Mouse (Mus musculus) hindbrain, embryonic 15.5 days (tissue): ENCODE measurements around the gene Mis12. TPM values are rescaled to one million over a fixed set of nuclear protein-coding genes. Genes with fewer than 3 reads are reported as not detected.

Experiments used
- ATAC-seq: fragments of 200-750 bp; cut with Nextera tagmentation; 2 replicates; pipeline ENCODE4 v1.8.0; 2017; ENCODE audit warnings: low read depth, moderate number of reproducible peaks, moderate TSS enrichment; ENCODE audit not compliant: low FRiP score
- H3K27ac ChIP-seq: fragments of 300-500 bp; sonication (generic); replicated peaks from 2 replicates; pipeline ENCODE4 v1.5.1; 2015; ENCODE audit warnings: mild to moderate bottlenecking, inconsistent platforms
- H3K27me3 ChIP-seq: fragments of 300-500 bp; sonication (generic); 2 replicates; pipeline ENCODE4 v1.6.1; 2015; ENCODE audit warnings: control low read depth, inconsistent platforms
- H3K36me3 ChIP-seq: fragments of 300-500 bp; sonication (generic); 2 replicates; pipeline ENCODE4 v1.6.1; 2015; ENCODE audit warnings: control low read depth, inconsistent platforms
- H3K4me1 ChIP-seq: fragments of 300-500 bp; sonication (generic); replicated peaks from 2 replicates; pipeline ENCODE4 v1.6.1; 2015; ENCODE audit warnings: control low read depth, inconsistent platforms
- H3K4me2 ChIP-seq: fragments of 300-500 bp; sonication (generic); 2 replicates; pipeline ENCODE4 v1.6.1; 2015; ENCODE audit warnings: moderate library complexity, mild to moderate bottlenecking, inconsistent platforms
- H3K4me3 ChIP-seq: fragments of 300-500 bp; sonication (generic); 2 replicates; pipeline ENCODE4 v1.5.1; 2015; ENCODE audit warnings: mild to moderate bottlenecking, inconsistent platforms
- H3K9ac ChIP-seq: fragments of 300-500 bp; sonication (generic); 2 replicates; pipeline ENCODE4 v1.6.1; 2015; ENCODE audit warnings: inconsistent platforms
- H3K9me3 ChIP-seq: fragments of 300-500 bp; sonication (generic); 2 replicates; pipeline ENCODE4 v1.6.1; 2016; ENCODE audit warnings: control low read depth, inconsistent platforms
- WGBS: fragments of 180-500 bp; shearing (Covaris S2); methylation state at CpG from one replicate; pipeline ENCODE4 v1.1.7; 2015; 5-methylcytosine and 5-hydroxymethylcytosine counted together
- polyA plus RNA-seq: library from polyadenylated mRNA; unstranded; fragments of >200 nt; fragmentation: Nextera tagmentation; extraction: Ambion mirVana; gene quantifications from 2 replicates; pipeline ENCODE4 v1.2.1, GENCODE M21; 2015

The Mis12 gene
- polyA plus RNA-seq, 1 experiment from 2014 or later: 36.2 TPM

DNA sequence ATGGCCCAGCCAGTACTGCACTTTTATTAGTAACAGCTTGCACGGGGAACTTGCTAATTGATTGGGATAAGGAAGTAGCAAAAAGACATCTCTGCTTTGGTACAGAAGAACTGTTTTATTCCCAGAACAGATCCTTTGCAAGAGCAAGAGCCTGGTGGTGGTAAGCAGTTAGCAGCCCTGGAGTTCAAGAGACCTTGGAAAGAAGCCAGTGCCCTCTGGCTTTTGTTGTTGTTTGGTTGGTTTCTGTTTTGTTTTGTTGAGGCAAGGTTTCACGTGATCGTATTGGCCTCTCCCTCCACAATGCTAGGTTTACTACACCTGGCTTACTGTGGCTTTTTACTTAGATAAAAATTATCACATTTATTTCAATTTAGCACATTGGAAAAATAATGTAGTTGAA, 8.9 kb downstream of the Mis12 start:
- Histone ChIP-seq H3K27me3 (no peaks in the 10 kb centered on the region), H3K4me3 (no peak overlapping the region), H3K27ac (no peak overlapping the region), H3K9me3 (no peaks in the 10 kb centered on the region), H3K9ac (no peak overlapping the region), H3K4me2 (no peak overlapping the region), H3K4me1 (peaks cover 20% of the 10 kb centered on the region), H3K36me3 (peaks cover 27% of the 10 kb centered on the region)
- ATAC-seq: no peak
- WGBS: 73% methylated on average over 3 of the region's 3 CpGs

GRCm38 (mm10) chr11:71029403-71030118, 10.2 kb downstream of the Mis12 start:
- Histone ChIP-seq H3K9ac (no peak overlapping the region), H3K36me3 (peaks cover 27% of the 10 kb centered on the region), H3K4me2 (no peak overlapping the region), H3K4me1 (peaks cover 30% of the 10 kb centered on the region), H3K27me3 (no peaks in the 10 kb centered on the region), H3K27ac (no peak overlapping the region), H3K4me3 (no peak overlapping the region), H3K9me3 (no peaks in the 10 kb centered on the region)
- ATAC-seq: no peak
- 72% methylated on average over 3 of the region's 3 CpGs for WGBS

GRCm38 (mm10) chr11:71032070-71032469, 12.7 kb downstream of the Mis12 start:
- H3K36me3 ChIP-seq: peaks cover 4% of the 10 kb centered on the region
- peaks cover 30% of the 10 kb centered on the region for H3K4me1 ChIP-seq
- peak overlapping the region; percentile 80 for H3K4me2 ChIP-seq
- WGBS: 46% methylated on average over 7 of the region's 7 CpGs
- H3K9me3 ChIP-seq: no peaks in the 10 kb centered on the region
- H3K27me3 ChIP-seq: no peaks in the 10 kb centered on the region
- H3K9ac ChIP-seq: peak overlapping the region; percentile 73
- H3K27ac ChIP-seq: peak overlapping the region; percentile 96
- peak overlapping the region; percentile 51 for H3K4me3 ChIP-seq
- no peak for ATAC-seq

GRCm38 (mm10) chr11:71032491-71033162, 13.2 kb downstream of the Mis12 start:
- Histone ChIP-seq H3K27ac (peak overlapping the region; percentile 96), H3K27me3 (no peaks in the 10 kb centered on the region), H3K4me3 (peak overlapping the region; percentile 51), H3K36me3 (no peaks in the 10 kb centered on the region; the same call in 1 of the 2 replicates), H3K9me3 (no peaks in the 10 kb centered on the region), H3K9ac (peak overlapping the region; percentile 73), H3K4me1 (peaks cover 30% of the 10 kb centered on the region), H3K4me2 (peak overlapping the region; percentile 80)
- peak; percentile 12 for ATAC-seq
- WGBS: 3% methylated on average over 26 of the region's 26 CpGs

DNA sequence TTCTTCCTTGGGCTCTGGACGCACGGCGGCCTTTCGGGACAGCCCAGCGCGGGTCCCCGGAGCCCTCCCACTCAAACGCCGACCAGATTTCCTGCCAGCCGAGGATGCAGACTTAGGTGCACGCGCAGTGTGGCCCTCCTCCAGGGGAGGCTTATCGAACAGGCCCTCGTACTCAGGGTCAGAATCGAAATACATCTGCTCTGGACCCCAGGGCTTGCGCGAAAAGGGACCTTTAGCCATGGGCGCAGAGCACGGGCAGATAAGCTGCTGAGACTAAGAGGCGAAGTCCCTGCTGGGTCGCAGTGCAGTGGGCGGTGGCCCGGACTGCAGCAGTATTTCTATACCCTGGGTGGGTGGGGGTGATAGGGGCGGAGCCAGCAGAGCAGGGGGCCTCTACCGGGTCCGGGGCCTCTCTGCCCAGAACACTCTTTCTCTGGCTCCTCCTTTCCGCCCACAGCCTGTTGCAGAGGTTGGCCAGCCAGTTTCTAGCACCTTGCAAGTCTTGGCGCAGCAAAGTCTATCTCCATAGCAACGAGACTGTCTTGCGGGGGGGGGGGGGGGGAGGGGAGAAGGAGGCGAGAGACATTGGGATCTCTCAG, 13.9 kb downstream of the Mis12 start, which contains the start of gene 6330403K07Rik:
6330403K07Rik (minus strand) TSS at position 351 of the 599 bp plus-strand sequence.
- 1% methylated on average over 29 of the region's 31 CpGs for WGBS
- H3K4me1 ChIP-seq: peaks cover 30% of the 10 kb centered on the region
- peak within 1 kb of the TSS; percentile 80 for H3K4me2 ChIP-seq
- H3K9ac ChIP-seq: peak within 1 kb of the TSS; percentile 73
- peak within 1 kb of the TSS; percentile 51 for H3K4me3 ChIP-seq
- no peaks in the 10 kb centered on the region for H3K36me3 ChIP-seq
- H3K9me3 ChIP-seq: no peaks in the 10 kb centered on the region
- H3K27ac ChIP-seq: peak within 1 kb of the TSS; percentile 96
- H3K27me3 ChIP-seq: no peaks in the 10 kb centered on the region
- ATAC-seq: peak; percentile 97

DNA sequence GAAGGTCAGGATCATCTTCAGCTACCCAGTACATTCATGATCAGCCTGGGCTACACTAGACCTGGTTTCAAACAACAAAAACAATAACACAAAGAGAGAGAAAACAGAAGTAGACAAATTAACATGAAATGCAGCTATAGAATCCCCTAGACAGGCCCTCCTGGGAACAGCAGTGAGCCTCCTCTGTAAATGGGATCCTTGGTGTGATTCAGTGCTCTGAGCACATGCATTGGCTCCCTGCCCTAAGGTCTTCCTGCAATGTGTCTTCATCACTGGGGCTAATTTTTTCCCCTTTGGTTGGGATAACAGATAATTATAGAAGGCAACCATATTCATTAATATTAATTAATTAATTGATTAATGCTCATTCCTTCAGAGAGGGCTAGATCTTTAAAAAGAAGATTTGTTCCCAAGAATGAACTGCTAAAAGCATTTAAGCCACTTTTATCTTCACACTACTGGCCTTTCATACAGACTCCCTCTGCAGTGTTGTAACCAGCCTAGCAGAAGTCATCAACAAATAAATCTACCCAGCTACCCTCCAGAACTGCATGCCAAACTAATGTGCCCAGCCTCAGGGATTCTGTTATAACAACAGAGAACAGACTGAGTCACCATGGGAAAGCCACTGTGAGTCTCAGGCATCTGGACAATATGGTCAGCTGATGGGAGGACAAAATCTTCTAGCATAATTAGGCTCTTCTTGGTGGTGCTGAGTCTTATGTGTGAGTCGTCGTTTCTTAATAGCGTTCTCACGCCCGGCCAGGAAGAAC, 20.3 kb downstream of the Mis12 start:
- no peak overlapping the region for H3K9ac ChIP-seq
- 93% methylated on average over 5 of the region's 5 CpGs for WGBS

GRCm38 (mm10) chr11:71052554-71052953, 33.1 kb downstream of the Mis12 start:
- Histone ChIP-seq H3K36me3 (no peaks in the 10 kb centered on the region), H3K27me3 (no peaks in the 10 kb centered on the region), H3K4me2 (no peak overlapping the region), H3K4me3 (no peak overlapping the region), H3K4me1 (no peaks in the 10 kb centered on the region), H3K27ac (no peak overlapping the region), H3K9ac (no peak overlapping the region), H3K9me3 (no peaks in the 10 kb centered on the region)
- 3% methylated on average over 1 of the region's 1 CpGs for WGBS
- ATAC-seq: 0 out of 2 replicates have a peak, but pooled peaks have one; percentile 42

More for the DNA sequence above, 20.3 kb downstream of the Mis12 start:
- no peaks in the 10 kb centered on the region for H3K4me1 ChIP-seq
- no peak overlapping the region for H3K4me2 ChIP-seq
- H3K27me3 ChIP-seq: no peaks in the 10 kb centered on the region
- H3K4me3 ChIP-seq: no peak overlapping the region
- H3K27ac ChIP-seq: no peak overlapping the region
- no peaks in the 10 kb centered on the region for H3K9me3 ChIP-seq
- H3K36me3 ChIP-seq: no peaks in the 10 kb centered on the region
- ATAC-seq: no peak

GRCm38 (mm10) chr11:71076342-71076741, 56.9 kb downstream of the Mis12 start:
- no peaks in the 10 kb centered on the region for H3K4me1 ChIP-seq
- H3K27ac ChIP-seq: no peak overlapping the region
- H3K36me3 ChIP-seq: no peaks in the 10 kb centered on the region
- 92% methylated on average over 1 of the region's 1 CpGs for WGBS
- H3K4me2 ChIP-seq: no peak overlapping the region
- no peaks in the 10 kb centered on the region for H3K9me3 ChIP-seq
- no peak overlapping the region for H3K4me3 ChIP-seq
- H3K27me3 ChIP-seq: no peaks in the 10 kb centered on the region
- H3K9ac ChIP-seq: no peak overlapping the region
- no peak for ATAC-seq

Other genes starting within 250 kb of the Mis12 start
- gene Scimp, start 207.0 kb upstream of the Mis12 start, polyA plus RNA-seq: 0.39 TPM in 1 of 2 replicates, not detected in the other
- gene Rabep1, start 174.8 kb upstream of the Mis12 start, polyA plus RNA-seq: 85.5 and 88.9 TPM in 2 replicates
- gene Nup88, start 49.6 kb upstream of the Mis12 start, polyA plus RNA-seq: 111 and 117 TPM in 2 replicates
- 69.0 and 69.9 TPM in 2 replicates for gene Rpain, start 49.4 kb upstream of the Mis12 start, polyA plus RNA-seq
- 175 and 182 TPM in 2 replicates for gene C1qbp, start 36.6 kb upstream of the Mis12 start, polyA plus RNA-seq
- 14.3 and 15.7 TPM in 2 replicates for gene Dhx33, start 15.2 kb upstream of the Mis12 start, polyA plus RNA-seq
- gene Derl2, start 230 bp downstream of the Mis12 start, polyA plus RNA-seq: 29.4 and 31.7 TPM in 2 replicates
- 662 and 678 TPM in 2 replicates for gene 6330403K07Rik, start 13.9 kb downstream of the Mis12 start, polyA plus RNA-seq
- 0.05 TPM in 1 of 2 replicates, not detected in the other for gene Nlrp1a, start 125.1 kb downstream of the Mis12 start, polyA plus RNA-seq
- not detected in 2 replicates for gene Nlrp1b, start 211.1 kb downstream of the Mis12 start, polyA plus RNA-seq